Mouse (Mus musculus) left cerebral cortex, postnatal 10 days (tissue): ENCODE results near the gene Dda1. TPM values are rescaled to one million over a fixed set of nuclear protein-coding genes. Genes with fewer than 3 reads are reported as not detected.

ENCODE experiments used
- DNase-seq, 2 experiments: peaks; one replicate each; pipeline ENCODE4 v3.0.0; 2021 to 2022; ENCODE audit warnings: low spot score in 2 of 2, mixed read lengths in 1 of 2; ENCODE audit errors: extremely low spot score in 1 of 2
- intact Hi-C: fragments of 180-260 bp; cut with DNase I; formaldehyde crosslinking; loops from one replicate; pipeline ENCODE4 v1.15.1; 2025
- total RNA-seq, 2 experiments: library from RNA; stranded (reverse); gene quantifications; 2 replicates each; pipeline ENCODE4 v1.2.3; 2021

The Dda1 gene
- total RNA-seq, 2 experiments from 2014 or later: 120 to 127 TPM

- intact Hi-C loops: no loop called here
- DNase-seq: no peak
Measured at GRCm38 (mm10) chr8:71465733-71466132, 3.3 kb upstream of the Dda1 start.

DNA sequence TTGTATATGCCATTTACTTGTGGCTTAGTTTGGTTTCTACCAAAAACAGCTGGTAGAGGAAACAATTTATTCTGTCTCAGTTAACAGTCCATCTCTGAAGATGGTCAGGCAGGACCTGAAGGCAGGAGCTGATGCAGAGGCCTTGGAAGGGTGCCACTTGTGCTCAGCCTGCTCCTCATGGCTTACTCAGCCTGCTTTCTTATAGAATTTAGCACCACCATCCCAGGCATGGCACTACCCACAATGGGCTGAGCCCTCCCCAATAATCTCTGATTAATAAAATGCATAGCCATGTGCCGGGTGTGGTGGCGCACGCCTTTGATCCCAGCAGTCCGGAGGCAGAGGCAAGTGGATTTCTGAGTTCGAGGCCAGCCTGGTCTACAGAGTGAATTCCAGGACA, 2.8 kb upstream of the Dda1 start:
- DNase-seq: no peak
- intact Hi-C loops: no loop called here

- no peak for DNase-seq
- intact Hi-C loops: no loop called here
Measured at GRCm38 (mm10) chr8:71467201-71467600, 1.8 kb upstream of the Dda1 start.

- DNase-seq: no peak
- intact Hi-C loops: no loop called here
Measured at GRCm38 (mm10) chr8:71468001-71468400, 998 bp upstream of the Dda1 start.

- intact Hi-C loops: no loop called here
- peak; percentile 65 to 84 for DNase-seq
Measured at GRCm38 (mm10) chr8:71469411-71469810, 412 bp downstream of the Dda1 start.

GRCm38 (mm10) chr8:71470146-71470912, 1.3 kb downstream of the Dda1 start:
- DNase-seq: no peak
- intact Hi-C loops: no loop called here

- no peak for DNase-seq
- intact Hi-C loops: no loop called here
Measured at GRCm38 (mm10) chr8:71470913-71471255, 1.9 kb downstream of the Dda1 start.

GRCm38 (mm10) chr8:71471861-71472260, 2.9 kb downstream of the Dda1 start:
- DNase-seq: peak in 1 of 2 experiments; percentile 30
- intact Hi-C loops: no loop called here

GRCm38 (mm10) chr8:71472601-71473386, 3.8 kb downstream of the Dda1 start:
- DNase-seq: peak in 1 of 2 experiments; percentile 29
- intact Hi-C loops: no loop called here

- DNase-seq: peak in 1 of 2 experiments; percentile 37
- intact Hi-C loops: no loop called here
Measured at GRCm38 (mm10) chr8:71474344-71474743, 5.3 kb downstream of the Dda1 start.

GRCm38 (mm10) chr8:71474785-71475701, 6.0 kb downstream of the Dda1 start:
- peak in 1 of 2 experiments; percentile 43 for DNase-seq
- intact Hi-C loops: no loop called here

GRCm38 (mm10) chr8:71475702-71476075, 6.7 kb downstream of the Dda1 start:
- DNase-seq: peak in 1 of 2 experiments; percentile 31

DNA sequence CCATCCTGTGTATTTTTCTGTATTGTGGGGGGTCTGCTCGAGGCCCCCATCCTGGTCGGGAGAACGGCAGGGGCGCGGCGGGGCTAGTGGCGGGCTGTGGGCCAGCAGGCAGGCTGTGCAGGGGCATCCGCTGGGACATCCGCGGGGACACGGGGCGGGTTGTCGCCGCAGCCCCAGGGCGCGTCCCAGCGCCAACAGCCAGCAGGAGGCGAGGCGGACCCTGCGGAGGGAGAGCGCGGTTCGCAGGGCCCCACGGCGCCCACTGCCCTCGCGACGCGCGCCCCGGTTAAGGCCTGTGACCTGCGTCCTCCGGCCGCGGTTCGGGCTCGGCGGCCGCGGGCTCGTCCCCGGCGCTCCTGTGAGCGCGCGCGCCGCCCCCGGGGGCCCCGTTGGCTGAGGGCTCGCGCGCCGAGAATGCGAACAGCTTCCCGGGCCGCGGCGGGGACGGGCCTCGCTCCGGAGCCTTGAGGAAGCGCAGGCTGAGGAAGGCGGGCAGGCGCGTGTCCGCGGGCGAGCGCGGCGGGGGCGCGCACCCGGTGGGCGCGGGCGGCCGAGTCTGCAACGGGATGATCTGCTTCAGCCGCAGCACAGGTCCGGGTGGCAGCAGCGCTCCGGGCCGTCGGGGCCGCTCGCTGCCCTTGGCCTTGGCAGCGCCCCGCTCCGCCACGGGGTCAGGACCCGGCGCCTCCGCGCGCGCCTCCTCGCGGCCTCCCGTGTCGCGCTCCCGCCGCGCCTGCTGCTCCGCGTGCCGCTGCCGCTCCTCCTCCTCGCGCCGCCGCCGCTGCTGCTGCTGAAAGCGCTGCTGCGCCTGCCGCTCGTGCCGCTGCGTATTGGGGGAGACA, 7.3 kb downstream of the Dda1 start:
- DNase-seq: peak; percentile 62 to 92
- intact Hi-C loops: no loop called here

More at GRCm38 (mm10) chr8:71475702-71476075, 6.7 kb downstream of the Dda1 start:
- intact Hi-C loops: no loop called here

DNA sequence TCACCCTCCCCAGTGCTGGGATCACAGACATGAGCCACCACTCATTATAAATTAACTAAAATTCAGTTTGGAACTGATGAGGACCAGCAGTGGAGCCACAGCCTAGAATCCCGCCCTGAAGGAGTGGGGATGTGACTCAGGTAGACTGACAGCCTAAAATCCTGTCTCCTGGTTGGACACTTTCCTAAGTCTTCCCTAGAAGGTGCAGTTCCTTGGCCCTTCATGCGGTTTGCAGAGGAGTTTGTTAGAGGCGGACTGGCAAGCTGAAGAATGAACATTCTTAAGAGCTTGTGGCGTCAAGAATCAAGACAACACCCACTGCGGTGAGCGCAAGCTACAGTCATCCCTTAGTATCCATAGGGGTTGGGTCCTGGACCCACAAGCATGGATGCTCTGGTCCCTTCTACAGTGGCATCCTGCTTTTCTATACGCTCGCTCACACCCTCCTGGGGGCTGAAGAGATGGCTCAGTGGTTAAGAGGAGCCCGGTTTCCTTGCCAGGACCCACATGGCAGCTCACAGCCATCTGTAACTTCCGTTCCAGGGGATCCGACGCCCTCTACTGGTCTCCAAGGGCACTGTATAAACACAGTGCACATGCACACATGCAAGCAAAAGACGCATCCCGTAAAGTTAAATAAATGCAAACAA, 8.3 kb downstream of the Dda1 start:
- DNase-seq: peak in 1 of 2 experiments; percentile 66
- intact Hi-C loops: no loop called here

DNA sequence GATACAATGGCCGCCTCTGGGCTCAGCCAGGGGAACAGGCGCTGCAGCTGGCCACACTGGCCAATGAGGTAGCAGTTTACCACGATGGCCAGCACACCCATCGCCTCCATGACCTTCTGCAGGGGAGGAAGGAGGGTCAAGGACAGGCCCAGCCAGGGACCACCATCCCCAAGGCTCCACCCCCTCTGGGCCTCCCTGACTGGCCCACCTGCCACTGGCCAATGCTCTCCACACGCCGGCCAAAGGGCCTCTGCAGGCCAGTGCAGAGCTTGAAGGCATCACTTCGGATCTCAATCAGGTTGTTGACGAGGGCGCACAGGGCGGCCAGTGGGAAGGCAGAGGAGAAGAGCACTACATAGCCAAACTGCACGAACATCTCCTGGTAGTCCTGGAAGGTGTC, 9.9 kb downstream of the Dda1 start:
- intact Hi-C loops: no loop called here
- no peak for DNase-seq

DNA sequence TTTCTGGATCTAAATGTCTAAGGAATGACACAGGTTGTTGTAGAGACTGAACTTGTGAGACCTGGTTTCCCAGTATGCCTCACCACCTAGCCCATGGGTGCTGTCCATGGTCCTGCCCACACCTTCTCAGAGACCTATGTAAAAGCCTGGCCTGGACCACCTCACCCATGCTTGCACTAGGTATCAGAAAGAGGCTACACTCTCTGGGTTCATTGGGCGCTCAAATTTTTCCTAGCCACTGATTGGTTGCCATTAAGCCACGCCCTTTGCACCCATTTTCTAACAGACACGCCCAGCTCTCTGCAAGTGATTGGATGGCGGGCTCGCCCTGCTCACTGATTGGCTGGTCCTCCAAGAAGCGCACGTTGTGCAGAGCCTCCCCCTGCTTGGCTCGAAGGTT, 14.9 kb downstream of the Dda1 start:
- no peak for DNase-seq
- intact Hi-C loops: no loop called here

- intact Hi-C loops: no loop called here
- DNase-seq: no peak
Measured at GRCm38 (mm10) chr8:71484736-71485135, 15.7 kb downstream of the Dda1 start.
